Mouse (Mus musculus) midbrain, postnatal 0 days (tissue): ENCODE measurements at regions not wholly inside any gene's neighbourhood (a gene's known extent, or its start where the extent isn't known, plus 50 kb on each side); places are given as distances from the start of the nearest gene placed in this dataset.
A peak's percentile ranks its signal among the peaks of the same experiment; 100 is the strongest.

Experiments
- ATAC-seq: fragments of 200-750 bp; cut with Nextera tagmentation; 2 replicates; pipeline ENCODE4 v1.8.0; 2017; ENCODE audit warnings: moderate number of reproducible peaks, mild to moderate bottlenecking, moderate TSS enrichment, moderate library complexity; ENCODE audit not compliant: low FRiP score
- DNase-seq: peaks from one replicate; pipeline ENCODE4 v3.0.0-alpha.2; 2015; ENCODE audit warnings: low spot score
- H3K27ac ChIP-seq: fragments of 300-500 bp; sonication (generic); 2 replicates; pipeline ENCODE4 v1.5.1; 2014; ENCODE audit warnings: low read depth, mild to moderate bottlenecking, low read length, mixed read lengths
- H3K27me3 ChIP-seq: fragments of 300-500 bp; sonication (generic); 2 replicates; pipeline ENCODE4 v1.6.1; 2014; ENCODE audit warnings: low read length, control low read depth, mixed read lengths; ENCODE audit not compliant: insufficient read depth
- H3K36me3 ChIP-seq: fragments of 300-500 bp; sonication (generic); 2 replicates; pipeline ENCODE4 v1.6.1; 2014; ENCODE audit warnings: low read length, control low read depth, mixed read lengths; ENCODE audit not compliant: insufficient read depth
- H3K4me1 ChIP-seq: fragments of 300-500 bp; sonication (generic); 2 replicates; pipeline ENCODE4 v1.6.1; 2014; ENCODE audit warnings: mild to moderate bottlenecking, control low read depth, antibody characterized with exemption, low read length, mixed read lengths; ENCODE audit not compliant: insufficient read depth
- H3K4me2 ChIP-seq: fragments of 300-500 bp; sonication (generic); 2 replicates; pipeline ENCODE4 v1.6.1; 2014; ENCODE audit warnings: low read depth, mild to moderate bottlenecking, low read length, mixed read lengths; ENCODE audit not compliant: poor library complexity, severe bottlenecking
- H3K4me3 ChIP-seq: fragments of 300-500 bp; sonication (generic); 2 replicates; pipeline ENCODE4 v1.5.1; 2014; ENCODE audit warnings: low read depth, mild to moderate bottlenecking, low read length, moderate library complexity
- H3K9ac ChIP-seq: fragments of 300-500 bp; sonication (generic); replicated peaks from 2 replicates; pipeline ENCODE4 v1.6.1; 2014; ENCODE audit warnings: mild to moderate bottlenecking, low read length, moderate library complexity, mixed read lengths; ENCODE audit not compliant: poor library complexity, severe bottlenecking
- H3K9me3 ChIP-seq: fragments of 300-500 bp; sonication (generic); 2 replicates; pipeline ENCODE4 v1.6.1; 2016; ENCODE audit warnings: low read length, control low read depth
- CTCF ChIP-seq: IDR thresholded peaks from 2 replicates; pipeline ENCODE4 v1.5.1; 2016; ENCODE audit warnings: antibody characterized with exemption, mild to moderate bottlenecking
- WGBS: fragments of 180-500 bp; shearing (Covaris S2); extraction: QIAGEN DNeasy Blood & Tissue Kit; methylation state at CpG from one replicate; pipeline ENCODE4 v1.1.7; 2014; 5-methylcytosine and 5-hydroxymethylcytosine counted together

- no peak for DNase-seq
Measured at GRCm38 (mm10) chr19:18176200-18176599, 338.8 kb upstream of the Pcsk5 start.

GRCm38 (mm10) chr19:18146494-18146893 lies 309.1 kb upstream of the Pcsk5 start:
- Histone ChIP-seq H3K36me3 (no peaks in the 10 kb centered on the region), H3K9ac (no peak overlapping the region), H3K27ac (no peak overlapping the region), H3K4me2 (no peak overlapping the region), H3K9me3 (no peaks in the 10 kb centered on the region), H3K27me3 (no peaks in the 10 kb centered on the region), H3K4me1 (no peaks in the 10 kb centered on the region), H3K4me3 (no peak overlapping the region)
- WGBS = 95% methylated on average over 3 of the region's 3 CpGs
- TF ChIP-seq CTCF = no peak
- ATAC-seq = no peak
- DNase-seq = no peak

More at GRCm38 (mm10) chr19:18176200-18176599, 338.8 kb upstream of the Pcsk5 start:
- H3K27me3 ChIP-seq = no peaks in the 10 kb centered on the region
- H3K4me3 ChIP-seq = no peak overlapping the region
- H3K9me3 ChIP-seq = no peaks in the 10 kb centered on the region
- no peak for ATAC-seq
- H3K27ac ChIP-seq = no peak overlapping the region
- H3K36me3 ChIP-seq = no peaks in the 10 kb centered on the region
- 79% methylated on average over 3 of the region's 3 CpGs for WGBS
- H3K9ac ChIP-seq = no peak overlapping the region
- TF ChIP-seq CTCF = no peak
- H3K4me2 ChIP-seq = no peak overlapping the region
- no peaks in the 10 kb centered on the region for H3K4me1 ChIP-seq

DNA sequence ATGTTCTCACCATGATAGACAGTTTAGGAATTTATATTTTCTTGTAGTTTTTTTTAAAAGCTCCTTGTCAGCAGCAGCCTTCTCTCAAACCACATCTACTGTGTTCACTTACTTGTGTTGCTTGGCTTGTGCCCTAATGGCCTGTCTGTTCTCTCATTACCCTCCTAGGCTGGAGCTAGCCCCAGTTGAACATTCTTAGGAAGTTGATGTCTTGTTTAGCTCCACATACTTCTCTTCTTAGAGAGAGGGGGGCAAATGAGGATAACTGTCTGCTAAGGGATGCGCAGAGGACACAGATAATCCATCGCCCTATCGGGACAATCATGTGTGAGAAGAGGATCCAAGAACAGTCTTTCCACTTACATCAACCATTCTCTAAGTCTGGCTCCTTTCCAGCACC lies 293.5 kb upstream of the Pcsk5 start:
- Histone ChIP-seq H3K9me3 (no peaks in the 10 kb centered on the region), H3K27me3 (no peaks in the 10 kb centered on the region), H3K4me3 (no peak overlapping the region), H3K36me3 (no peaks in the 10 kb centered on the region), H3K9ac (no peak overlapping the region), H3K4me1 (no peaks in the 10 kb centered on the region), H3K4me2 (no peak overlapping the region), H3K27ac (no peak overlapping the region)
- no peak for DNase-seq
- 95% methylated on average over 3 of the region's 3 CpGs for WGBS
- ATAC-seq = no peak
- no peak for TF ChIP-seq CTCF

DNA sequence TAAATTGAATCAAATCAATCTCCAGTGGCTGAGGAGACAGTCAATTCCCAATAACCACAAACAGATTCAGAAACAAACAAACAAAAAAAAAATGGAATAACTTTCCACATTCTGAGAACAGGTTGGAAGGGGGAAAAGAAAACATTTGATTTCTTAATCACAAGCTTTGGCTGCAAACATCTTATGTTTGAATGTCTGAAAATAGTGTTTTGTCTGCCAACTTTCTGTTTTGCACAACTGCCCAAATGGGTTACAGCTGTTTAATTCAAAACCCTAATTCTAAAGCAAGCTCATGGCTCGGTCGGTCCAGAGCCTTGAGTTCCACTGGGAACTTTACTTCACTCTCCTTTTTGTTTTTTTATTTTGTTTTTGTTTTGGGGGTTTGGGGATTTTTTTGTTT lies 291.4 kb upstream of the Pcsk5 start:
- H3K27me3 ChIP-seq = no peaks in the 10 kb centered on the region
- DNase-seq (no peak), ATAC-seq (no peak)
- H3K9me3 ChIP-seq = no peaks in the 10 kb centered on the region
- no peak overlapping the region for H3K27ac ChIP-seq
- WGBS = 94% methylated on average over 2 of the region's 2 CpGs
- no peak overlapping the region for H3K9ac ChIP-seq
- no peak for TF ChIP-seq CTCF
- no peak overlapping the region for H3K4me2 ChIP-seq
- no peaks in the 10 kb centered on the region for H3K36me3 ChIP-seq
- no peak overlapping the region for H3K4me3 ChIP-seq
- no peaks in the 10 kb centered on the region for H3K4me1 ChIP-seq

DNA sequence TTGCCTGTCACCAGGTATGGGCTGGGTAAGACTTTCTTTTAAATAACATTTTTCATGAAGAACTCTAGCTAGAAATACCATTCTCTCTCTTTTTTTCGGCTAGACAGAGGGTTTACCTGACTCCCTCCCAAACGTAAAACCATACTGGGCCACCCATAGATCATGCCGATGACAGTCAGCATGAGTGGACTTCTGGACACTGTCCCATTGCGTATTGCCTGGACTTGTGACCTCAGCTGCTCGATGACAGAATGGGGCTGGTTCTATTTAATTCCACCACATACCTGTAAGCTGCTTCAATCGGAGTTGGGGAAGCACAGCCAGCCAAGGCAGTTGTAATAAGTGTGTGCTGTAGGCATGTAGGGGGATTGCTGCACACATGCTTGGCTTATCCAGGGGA lies 268.8 kb upstream of the Pcsk5 start:
- no peaks in the 10 kb centered on the region for H3K4me1 ChIP-seq
- no peaks in the 10 kb centered on the region for H3K27me3 ChIP-seq
- 91% methylated on average over 6 of the region's 6 CpGs for WGBS
- H3K9me3 ChIP-seq = no peaks in the 10 kb centered on the region
- no peaks in the 10 kb centered on the region for H3K36me3 ChIP-seq
- no peak overlapping the region for H3K4me3 ChIP-seq
- TF ChIP-seq CTCF = no peak
- no peak overlapping the region for H3K4me2 ChIP-seq
- ATAC-seq (no peak), DNase-seq (no peak)
- H3K9ac ChIP-seq = no peak overlapping the region
- H3K27ac ChIP-seq = no peak overlapping the region

DNA sequence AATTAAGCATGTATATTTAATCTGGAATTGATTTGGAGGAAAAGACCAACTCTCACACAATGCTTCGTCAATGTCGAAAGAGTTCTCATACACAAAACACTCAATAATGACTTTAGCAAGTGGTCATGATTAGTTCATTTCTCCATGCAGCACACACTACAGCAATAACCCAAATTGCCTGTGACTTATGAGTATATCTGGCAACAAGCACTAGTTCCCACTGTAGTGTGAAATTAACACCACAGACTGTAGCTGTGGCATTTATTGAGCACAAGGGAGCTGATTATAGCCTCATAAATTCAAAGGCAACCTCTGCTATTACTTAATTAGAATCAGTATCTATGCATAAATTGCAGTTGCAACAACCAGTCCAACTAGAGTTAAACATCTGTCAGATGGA lies 267.2 kb upstream of the Pcsk5 start:
- no peak for TF ChIP-seq CTCF
- H3K9me3 ChIP-seq = no peaks in the 10 kb centered on the region
- no peak overlapping the region for H3K27ac ChIP-seq
- H3K4me1 ChIP-seq = no peaks in the 10 kb centered on the region
- DNase-seq (peak; percentile 16), ATAC-seq (no peak)
- H3K4me2 ChIP-seq = no peak overlapping the region
- WGBS = 87% methylated on average over 2 of the region's 2 CpGs
- H3K9ac ChIP-seq = no peak overlapping the region
- H3K36me3 ChIP-seq = no peaks in the 10 kb centered on the region
- no peak overlapping the region for H3K4me3 ChIP-seq
- no peaks in the 10 kb centered on the region for H3K27me3 ChIP-seq
